Mouse (Mus musculus) embryo, embryonic 11.5 days (tissue): ENCODE data around the gene Prrt4.
A peak's percentile ranks its signal among the peaks of the same experiment; 100 is the strongest.
"Not testable (repeated sequence)": the region's sequence is repeated elsewhere in the genome, so short reads cannot be mapped to it uniquely, and the experiment has no call there.

Experiments used
- DNase-seq: peaks from one replicate; pipeline ENCODE4 v3.0.0-alpha.2; 2012; ENCODE audit warnings: low read depth, low spot score

The Prrt4 gene

DNA sequence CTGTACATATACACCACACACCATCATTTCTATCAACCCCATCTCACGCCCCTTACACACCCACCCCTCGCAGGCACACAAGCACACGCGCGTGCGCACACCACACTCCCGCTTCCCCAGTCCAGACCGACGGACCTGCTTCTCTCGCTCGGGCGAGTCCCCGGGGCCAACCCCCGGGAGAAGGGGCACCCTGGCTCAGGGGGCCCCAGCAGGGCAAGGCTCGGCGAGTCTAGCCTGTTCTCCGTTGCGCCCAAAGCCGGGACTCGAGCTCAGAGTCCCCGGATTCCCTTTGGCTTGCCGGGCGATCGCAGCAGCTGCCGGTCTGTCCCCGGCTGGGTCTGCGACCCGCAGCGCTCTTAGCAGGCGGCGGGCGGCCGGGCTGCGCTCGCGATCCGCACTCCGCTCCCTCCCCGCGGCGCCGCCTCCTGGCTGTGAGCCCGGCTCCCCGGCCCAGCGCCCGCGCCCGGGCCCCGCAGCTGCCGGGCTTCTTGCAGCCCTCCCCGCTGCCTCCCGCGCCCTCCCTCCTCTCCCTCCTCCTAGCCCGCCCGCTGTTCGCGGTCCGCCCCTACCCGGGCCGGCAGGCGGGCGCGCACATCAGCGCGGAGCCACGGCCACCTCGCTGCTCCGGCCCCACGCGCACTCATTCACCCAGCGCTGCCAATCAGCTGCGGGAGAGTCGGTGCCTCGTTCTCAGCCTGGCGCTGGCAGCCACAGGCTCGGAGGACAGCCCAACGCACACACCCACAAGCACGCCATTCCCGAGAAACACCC is at the start of gene Prrt4:
TSS of gene Prrt4 (minus strand) at position 697 of the 771 bp plus-strand sequence.
- no peak for DNase-seq

GRCm38 (mm10) chr6:29217717-29218116 is 38.3 kb upstream of the Prrt4 start:
- DNase-seq: not testable (repeated sequence)

DNA sequence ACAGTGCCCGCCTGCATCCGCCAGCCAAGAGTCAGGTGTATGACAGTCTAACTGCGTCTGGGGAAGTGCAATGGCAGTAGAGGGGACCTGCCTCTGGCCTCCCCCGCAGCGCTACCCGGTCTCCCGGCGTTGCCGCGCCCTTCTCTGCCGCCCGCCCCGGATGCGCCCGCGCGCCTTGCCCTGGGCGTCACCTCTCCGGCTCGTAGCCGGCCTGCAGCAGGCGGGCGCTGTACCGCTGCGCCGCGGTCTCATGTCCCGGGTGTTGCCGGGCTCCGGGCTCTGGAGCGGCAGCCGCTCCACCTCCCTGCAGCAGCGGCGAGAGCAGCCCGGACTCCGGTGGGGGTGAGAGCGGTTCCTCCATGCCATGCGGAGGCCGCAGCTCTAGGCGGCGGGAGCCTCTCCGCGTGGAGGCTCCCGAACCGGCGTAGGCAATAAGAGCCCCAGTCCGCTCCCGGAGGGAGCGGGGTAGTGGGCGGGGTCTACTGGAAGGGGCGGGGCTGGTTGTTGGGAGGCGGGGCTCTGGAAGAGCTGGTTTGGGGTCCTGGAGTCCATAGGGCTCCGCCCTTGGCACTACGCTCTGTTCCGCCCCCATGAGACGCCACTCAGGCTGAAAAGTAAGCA is 36.6 kb upstream of the Prrt4 start, which contains the start of gene Impdh1:
TSS of gene Impdh1 (minus strand) at position 484 of the 621 bp plus-strand sequence.
- peak; percentile 69 for DNase-seq

DNA sequence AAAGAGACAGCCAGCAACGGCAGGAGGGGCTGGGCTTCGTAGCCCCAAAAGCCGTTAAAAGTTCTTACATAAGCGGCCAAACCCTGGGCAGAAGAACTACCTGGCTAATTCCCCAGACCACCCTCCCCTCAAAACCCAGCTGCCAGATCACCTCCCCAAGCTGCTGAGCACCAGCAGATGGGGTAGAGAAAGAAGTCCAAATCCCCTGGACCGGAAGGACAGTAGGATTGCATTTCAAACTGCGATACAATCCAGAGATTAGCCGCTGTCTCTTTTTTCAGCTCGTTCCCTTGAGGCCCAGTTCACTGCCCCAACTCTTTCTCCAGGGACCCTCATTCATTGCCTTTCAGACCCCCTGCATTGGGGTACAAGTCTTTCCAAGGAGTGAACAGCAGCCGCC is 35.8 kb upstream of the Prrt4 start:
- DNase-seq: no peak

- DNase-seq: no peak
Measured at GRCm38 (mm10) chr6:29214776-29215175, 35.4 kb upstream of the Prrt4 start.

DNA sequence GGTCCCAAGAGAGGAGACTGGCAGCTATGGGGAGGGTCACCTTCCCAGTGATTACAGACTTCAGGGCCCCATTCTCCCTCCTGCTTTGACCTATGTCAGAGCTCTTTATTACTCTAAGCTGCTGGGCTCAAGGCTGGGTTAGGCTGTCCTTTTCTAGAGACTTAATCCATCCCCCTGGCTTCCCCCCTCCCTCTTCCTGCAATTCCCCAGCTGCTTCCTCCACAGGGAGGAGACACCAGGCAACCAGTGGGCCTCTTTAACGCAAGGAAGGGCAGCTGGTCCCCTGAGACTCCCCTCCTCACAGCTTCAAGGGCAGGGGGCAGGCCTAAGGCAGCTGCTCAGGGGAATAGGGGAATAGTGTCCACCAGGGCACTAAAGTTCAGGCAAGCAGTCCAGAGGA is 34.9 kb upstream of the Prrt4 start:
- no peak for DNase-seq

DNA sequence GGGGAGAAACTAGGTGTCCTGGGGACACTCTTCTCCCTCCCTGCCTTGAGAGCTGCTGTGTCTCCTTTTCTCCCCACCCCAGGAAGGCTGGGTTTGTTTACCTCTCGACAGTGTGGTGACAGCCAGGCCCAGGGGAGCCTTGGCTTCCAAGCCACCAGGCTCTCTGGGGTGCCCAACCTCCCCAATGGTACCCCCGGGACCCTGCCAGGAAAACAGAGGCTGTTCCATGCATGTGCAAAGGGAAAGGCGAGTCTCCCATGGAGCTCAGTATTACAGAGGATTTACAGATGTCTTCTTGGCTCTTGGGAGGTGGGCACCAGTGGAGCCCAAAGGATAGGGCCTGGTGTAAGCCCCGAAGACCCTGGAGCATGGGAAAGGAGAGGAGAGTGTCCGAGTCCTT is 34.1 kb upstream of the Prrt4 start:
- DNase-seq: no peak

- peak; percentile 66 for DNase-seq
Measured at GRCm38 (mm10) chr6:29211806-29212492, 32.6 kb upstream of the Prrt4 start.

- DNase-seq: no peak
Measured at GRCm38 (mm10) chr6:29211146-29211545, 31.8 kb upstream of the Prrt4 start.

GRCm38 (mm10) chr6:29210231-29210936 is 31.0 kb upstream of the Prrt4 start:
- DNase-seq: no peak

DNA sequence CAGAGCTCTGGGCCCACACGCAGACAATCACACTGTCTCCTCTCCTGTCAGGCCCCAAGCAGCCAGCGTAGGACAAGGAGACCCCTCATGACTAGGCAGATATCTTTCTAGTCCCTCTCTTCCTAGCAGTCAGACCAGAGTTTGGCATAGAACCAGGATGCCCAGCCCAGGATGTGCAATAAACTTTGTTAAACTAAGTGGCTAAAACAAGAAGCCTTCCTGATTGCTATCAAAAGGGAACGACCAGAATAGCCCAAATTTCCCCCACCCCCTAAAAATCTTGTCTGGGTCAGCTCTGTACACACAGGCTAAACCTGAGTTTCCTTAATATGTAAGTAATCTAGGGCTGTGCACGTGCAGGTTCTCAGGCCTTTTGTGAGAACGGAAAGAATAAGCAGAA is 28.8 kb upstream of the Prrt4 start:
- no peak for DNase-seq

GRCm38 (mm10) chr6:29207017-29207416 is 27.6 kb upstream of the Prrt4 start:
- no peak for DNase-seq

GRCm38 (mm10) chr6:29206006-29206405 is 26.6 kb upstream of the Prrt4 start:
- no peak for DNase-seq

GRCm38 (mm10) chr6:29204932-29205614 is 25.7 kb upstream of the Prrt4 start:
- no peak for DNase-seq

DNA sequence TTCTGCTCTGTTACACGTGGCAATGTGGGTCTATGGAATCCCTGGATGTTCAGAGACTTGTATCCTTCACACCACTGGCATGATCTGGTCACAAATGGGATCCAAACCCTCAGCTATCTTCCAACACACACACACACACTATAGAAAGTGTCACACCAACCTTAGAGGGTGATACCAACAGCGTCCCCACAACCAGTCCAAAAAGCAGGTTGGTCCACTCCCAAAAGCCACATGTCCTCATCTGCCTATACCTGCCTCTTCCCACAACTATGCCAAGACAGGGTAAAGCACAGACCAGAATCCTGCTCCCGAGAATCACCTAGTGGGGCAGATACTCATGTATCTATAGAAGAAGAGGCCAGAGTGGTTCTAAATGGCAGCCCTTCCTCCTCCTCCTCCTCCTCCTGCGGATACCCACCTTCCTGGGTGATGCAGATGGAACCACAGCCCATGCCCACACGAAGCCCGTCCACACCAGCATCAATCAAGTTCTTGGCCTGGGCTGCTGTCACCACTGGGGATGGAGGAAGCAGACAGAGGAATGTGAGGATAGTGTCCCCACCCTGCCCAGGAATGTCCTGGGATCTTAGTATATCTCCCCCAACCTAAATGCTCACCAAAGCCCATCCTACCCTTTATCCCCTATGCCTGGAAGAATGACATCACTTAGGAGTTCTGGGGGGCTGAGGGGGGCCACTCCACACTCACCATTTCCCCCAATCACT is 24.6 kb upstream of the Prrt4 start:
- no peak for DNase-seq

- no peak for DNase-seq
Measured at GRCm38 (mm10) chr6:29203096-29203495, 23.7 kb upstream of the Prrt4 start.

DNA sequence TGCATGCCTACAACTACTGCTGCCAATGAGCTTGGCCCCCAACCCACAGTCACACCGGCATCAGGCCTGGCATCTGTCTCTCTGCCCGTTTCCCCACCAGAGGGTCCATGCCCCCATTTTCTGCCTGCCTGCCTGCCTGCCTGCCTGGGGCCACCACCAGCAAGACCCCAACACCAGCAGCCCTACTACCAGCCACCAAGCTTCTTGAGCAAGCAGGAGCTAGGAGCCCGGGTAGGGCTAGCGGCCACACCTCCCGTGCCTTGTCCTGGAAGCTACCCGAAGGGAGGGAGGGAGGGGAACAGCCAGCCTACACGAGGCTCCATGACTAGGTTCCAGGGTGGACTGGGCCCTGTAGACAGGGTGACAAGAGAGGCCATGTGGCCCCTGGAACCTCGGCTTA is 22.6 kb upstream of the Prrt4 start:
- DNase-seq: no peak

DNA sequence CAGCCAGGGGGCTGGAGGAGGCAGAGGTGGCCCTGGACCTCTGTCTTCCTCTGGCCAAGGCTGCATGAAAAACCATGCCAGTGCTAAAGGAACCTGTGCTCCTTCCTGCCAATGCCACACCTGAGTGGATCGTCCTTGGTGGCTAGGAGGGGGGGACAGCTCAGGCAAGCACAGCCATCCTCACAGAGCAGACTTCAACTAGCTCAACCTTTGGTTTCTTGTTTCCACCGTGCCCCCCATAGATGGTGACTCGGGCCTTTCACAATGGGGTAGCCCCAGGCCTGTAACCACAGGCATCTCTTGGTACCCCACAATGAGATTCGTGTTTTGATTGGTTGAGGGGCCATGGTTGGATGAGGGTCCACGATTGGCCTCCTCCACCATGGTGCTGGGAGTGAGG is 22.0 kb upstream of the Prrt4 start:
- no peak for DNase-seq

- no peak for DNase-seq
Measured at GRCm38 (mm10) chr6:29200496-29200895, 21.1 kb upstream of the Prrt4 start.

DNA sequence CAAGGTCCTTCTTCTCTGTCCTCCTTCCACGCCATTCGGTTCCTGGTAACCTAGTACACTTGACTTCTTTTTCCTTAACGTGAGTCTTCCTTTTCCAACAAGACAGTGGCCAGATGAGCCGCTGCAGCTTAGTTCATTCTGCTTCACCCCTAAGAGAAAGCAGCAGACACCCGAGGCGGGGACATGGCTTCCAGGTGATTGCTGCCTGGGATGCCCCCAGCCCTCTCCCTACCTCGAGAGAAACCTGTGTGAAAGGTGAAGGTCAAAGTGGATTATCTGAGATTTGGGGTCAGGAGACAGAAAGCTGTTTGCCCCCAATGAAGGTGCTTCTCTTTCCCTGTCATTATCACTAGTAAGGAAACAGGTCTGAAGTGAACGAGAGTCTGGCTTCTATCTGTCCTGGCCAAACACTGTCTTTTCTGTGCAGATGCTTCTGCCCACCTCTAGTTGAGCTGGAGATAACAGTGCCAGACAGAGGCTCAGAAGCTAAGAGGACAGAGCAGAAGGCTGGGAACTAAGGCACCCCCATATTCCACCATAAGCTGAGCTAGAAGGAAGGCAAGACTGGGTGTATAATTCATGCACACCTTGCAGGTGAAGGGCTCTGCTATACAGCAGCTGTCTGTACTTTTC is 20.0 kb upstream of the Prrt4 start:
- no peak for DNase-seq
